Mouse (Mus musculus) neural tube, embryonic 10.5 days (tissue): ENCODE data around the gene Rbm8a.

Experiments
- DNase-seq: peaks from one replicate; pipeline ENCODE4 v3.0.0-alpha.2; 2017; ENCODE audit warnings: low spot score; ENCODE audit errors: extremely low spot score

Rbm8a gene

GRCm38 (mm10) chr3:96669727-96670468, 40.2 kb downstream of the Rbm8a start, which contains the start of gene Ankrd35:
Gene Ankrd35, plus strand, starts transcription at chr3:96670131.
- peak; percentile 74 for DNase-seq

- DNase-seq, result no peak
Observed at GRCm38 (mm10) chr3:96671519-96671918, 41.8 kb downstream of the Rbm8a start.

- no peak for DNase-seq
Observed at GRCm38 (mm10) chr3:96673514-96673913, 43.8 kb downstream of the Rbm8a start.

GRCm38 (mm10) chr3:96674442-96674841, 44.7 kb downstream of the Rbm8a start:
- DNase-seq, result peak; percentile 57

GRCm38 (mm10) chr3:96675171-96675570, 45.4 kb downstream of the Rbm8a start:
- no peak for DNase-seq

- DNase-seq, result no peak
Observed at GRCm38 (mm10) chr3:96675690-96676089, 46.0 kb downstream of the Rbm8a start.

GRCm38 (mm10) chr3:96678456-96678855, 48.7 kb downstream of the Rbm8a start:
- no peak for DNase-seq

- no peak for DNase-seq
Observed at GRCm38 (mm10) chr3:96679159-96679674, 49.5 kb downstream of the Rbm8a start.

GRCm38 (mm10) chr3:96680269-96680956, 50.7 kb downstream of the Rbm8a start:
- DNase-seq, result no peak
